Mouse (Mus musculus) kidney, adult 2 months (tissue): Measurements from ENCODE around the gene Dpp6.

Source experiments
- CTCF ChIP-seq: fragments of 200-500 bp; conservative IDR thresholded peaks from 2 replicates; pipeline ENCODE4 v1.5.1; 2011; ENCODE audit warnings: low read depth, mild to moderate bottlenecking, control low read depth, low read length, moderate library complexity, mixed read lengths; ENCODE audit not compliant: insufficient read depth, insufficient read length
- POLR2A ChIP-seq: fragments of 200-500 bp; IDR thresholded peaks from one replicate; pipeline ENCODE4 v1.6.1; 2011; ENCODE audit warnings: low read depth, low read length, control low read depth

DNA sequence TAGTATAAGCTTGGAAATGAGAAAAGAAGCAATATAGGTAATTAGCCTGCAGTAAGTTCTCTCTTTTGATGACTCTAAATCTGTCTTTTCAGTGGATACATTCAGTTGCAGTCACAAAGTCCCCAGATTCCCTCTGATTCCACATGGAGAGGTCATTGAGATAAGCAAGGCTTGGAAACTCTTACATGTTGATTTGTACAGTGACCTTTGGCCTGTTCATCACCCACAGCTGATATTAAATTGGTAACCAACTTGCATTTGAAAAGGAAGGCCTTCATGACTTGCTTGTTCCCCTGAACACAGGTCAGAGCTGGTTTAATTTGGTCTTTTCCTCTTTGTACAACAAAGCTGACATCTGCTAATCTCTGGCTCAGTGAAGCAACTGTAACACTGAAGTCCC is 434.4 kb downstream of the Dpp6 start:
- no peak for TF ChIP-seq POLR2A
- TF ChIP-seq CTCF, result no peak
